25 mouse cellular contexts compared by ENCODE assay signal in genomic region chr10:109074218-109074617, GRCm38 (mm10).
A peak's percentile ranks its signal among the peaks of the same experiment; 100 is the strongest.
DNase-seq lines count a peak whose midpoint lies in the region; ATAC-seq and TF ChIP-seq lines count a peak whose summit lies in the region.
"Had no signal": no experiment of that assay in that cellular context is flagged by ENCODE, and none has a peak within 500 bp of the region (broad histone marks: within the 10 kb centered on the region; RNA-seq: fewer than 3 reads in every experiment).

No protein-coding gene starts in this region.

- WGBS in hindbrain, postnatal 0 days, result 67% methylated on average over 7 of the region's 7 CpGs
- 84% methylated on average over 7 of the region's 7 CpGs for WGBS in hindbrain, embryonic 13.5 days

- no peak overlapping the region for H3K4me3 ChIP-seq in hindbrain, postnatal 0 days (ENCODE audit: low read length)
- H3K4me3 ChIP-seq in hindbrain, embryonic 13.5 days, result no peak overlapping the region
- H3K4me3 ChIP-seq: heart, adult 2 months; heart, embryonic 13.5 days; limb, embryonic 13.5 days; liver, embryonic 12.5 days; stomach, embryonic 15.5 days had no signal

- no peaks in the 10 kb centered on the region for H3K36me3 ChIP-seq in hindbrain, postnatal 0 days (ENCODE audit: insufficient read depth, low read length)
- no peaks in the 10 kb centered on the region for H3K36me3 ChIP-seq in hindbrain, embryonic 13.5 days
- H3K36me3 ChIP-seq: heart, embryonic 13.5 days; limb, embryonic 13.5 days; liver, embryonic 12.5 days; stomach, embryonic 15.5 days had no signal

- no peak overlapping the region for H3K4me2 ChIP-seq in hindbrain, postnatal 0 days (ENCODE audit: low read depth, low read length)
- no peak overlapping the region for H3K4me2 ChIP-seq in hindbrain, embryonic 13.5 days
- H3K4me2 ChIP-seq: heart, embryonic 13.5 days; limb, embryonic 13.5 days; liver, embryonic 12.5 days; midbrain, embryonic 11.5 days; stomach, embryonic 15.5 days had no signal

- ATAC-seq in hindbrain, postnatal 0 days, result peak; percentile 77
- no peak for ATAC-seq in hindbrain, embryonic 13.5 days (ENCODE audit: low FRiP score)
- ATAC-seq in granulocyte monocyte progenitor cell, adult 5-6 weeks (replicated peaks; ENCODE audit: poor library complexity, severe bottlenecking), result no peak
- ATAC-seq: activated CD4-positive, CD25-positive, alpha-beta regulatory T cell, adult 4 months; forebrain, embryonic 16.5 days; liver, embryonic 12.5 days had no signal

- no peak for TF ChIP-seq CTCF in hindbrain, postnatal 0 days (IDR thresholded peaks at IDR 0.05; ENCODE audit: low read depth)

- no peaks in the 10 kb centered on the region for H3K9me3 ChIP-seq in hindbrain, postnatal 0 days (ENCODE audit: low read length)
- H3K9me3 ChIP-seq in hindbrain, embryonic 13.5 days, result no peaks in the 10 kb centered on the region
- H3K9me3 ChIP-seq: heart, embryonic 13.5 days; limb, embryonic 13.5 days; liver, embryonic 12.5 days; stomach, embryonic 15.5 days had no signal

- peak; percentile 86 to 87 for DNase-seq in cerebellum, postnatal 10 days
- DNase-seq in cerebellum, postnatal 36 days, result no peak
- DNase-seq in hindbrain, postnatal 0 days (ENCODE audit: low spot score), result peak; percentile 80
- DNase-seq in retina, postnatal 7 days (ENCODE audit: low read depth, low spot score), result peak; percentile 11
- no peak for DNase-seq in retina, embryonic 14.5 days (ENCODE audit: low spot score)
- DNase-seq: adrenal gland, postnatal 10 days; gastrocnemius, postnatal 25 days; heart, adult 2 months; heart, postnatal 14 days; kidney, adult 2 months; lung, adult 18-20 months; lung, postnatal 10 days; right cerebral cortex, adult 18-20 months; right cerebral cortex, postnatal 4 days; thymus, postnatal 4 days had no signal

- H3K9ac ChIP-seq in hindbrain, postnatal 0 days (replicated peaks; ENCODE audit: low read length), result no peak overlapping the region
- no peak overlapping the region for H3K9ac ChIP-seq in hindbrain, embryonic 13.5 days
- H3K9ac ChIP-seq: heart, embryonic 13.5 days; limb, embryonic 13.5 days; liver, embryonic 12.5 days; stomach, embryonic 15.5 days had no signal

- no peaks in the 10 kb centered on the region for H3K4me1 ChIP-seq in hindbrain, postnatal 0 days (ENCODE audit: insufficient read depth, low read length)
- no peaks in the 10 kb centered on the region for H3K4me1 ChIP-seq in hindbrain, embryonic 13.5 days (replicated peaks)
- H3K4me1 ChIP-seq: heart, embryonic 13.5 days; limb, embryonic 13.5 days; liver, embryonic 12.5 days; stomach, embryonic 15.5 days had no signal

- no peak overlapping the region for H3K27ac ChIP-seq in hindbrain, postnatal 0 days
- H3K27ac ChIP-seq in hindbrain, embryonic 13.5 days, result no peak overlapping the region
- H3K27ac ChIP-seq: heart, adult 2 months; heart, embryonic 13.5 days; kidney, postnatal 0 days; limb, embryonic 13.5 days; liver, embryonic 12.5 days; stomach, embryonic 15.5 days had no signal

- no peaks in the 10 kb centered on the region for H3K27me3 ChIP-seq in hindbrain, postnatal 0 days (ENCODE audit: insufficient read depth, low read length)
- H3K27me3 ChIP-seq in hindbrain, embryonic 13.5 days, result no peaks in the 10 kb centered on the region
- H3K27me3 ChIP-seq: heart, embryonic 13.5 days; limb, embryonic 13.5 days; liver, embryonic 12.5 days; stomach, embryonic 15.5 days had no signal

Comparison
In these comparisons a context has a peak if more than half of its experiments do, and no peak if none do; other contexts are left out.
1. DNase-seq: peak in cerebellum, postnatal 10 days (2 of 2), hindbrain, postnatal 0 days (single experiment) and retina, postnatal 7 days (single experiment); none in cerebellum, postnatal 36 days (0 of 2) and retina, embryonic 14.5 days (single experiment).